In genomic region chr9:92537735-92538134, GRCm38 (mm10) we compare ENCODE assay signal across 15 mouse cellular contexts. TPM values are rescaled to one million over a fixed set of nuclear protein-coding genes. Genes with fewer than 3 reads are reported as not detected.
A peak's percentile ranks its signal among the peaks of the same experiment; 100 is the strongest.
DNase-seq lines count a peak whose midpoint lies in the region; ATAC-seq and TF ChIP-seq lines count a peak whose summit lies in the region.
"Had no signal": no experiment of that assay in that cellular context is flagged by ENCODE, and none has a peak within 500 bp of the region (broad histone marks: within the 10 kb centered on the region; RNA-seq: fewer than 3 reads in every experiment).

No protein-coding gene starts in this region.

- DNase-seq in adrenal gland, postnatal 14 days: peak; percentile 43
- no peak for DNase-seq in adrenal gland, postnatal 10 days
- DNase-seq in hindbrain, postnatal 0 days (ENCODE audit: low spot score): peak; percentile 36
- peak; percentile 18 to 24 for DNase-seq in right cerebral cortex, adult 2 months (ENCODE audit: low spot score in 2 of 2)
- no peak for DNase-seq in right cerebral cortex, postnatal 14 days
- peak; percentile 35 for DNase-seq in telencephalon, adult 2 months (ENCODE audit: low read depth, low spot score)
- DNase-seq in kidney, postnatal 4 days: no peak
- DNase-seq: B cell, adult 2 months; cerebellum, adult 11-12 months; gastrocnemius, postnatal 14 days; kidney, adult 9 months had no signal

- no peak overlapping the region for H3K4me3 ChIP-seq in hindbrain, postnatal 0 days (ENCODE audit: low read length)
- no peak overlapping the region for H3K4me3 ChIP-seq in hindbrain, embryonic 12.5 days
- H3K4me3 ChIP-seq: limb, embryonic 15.5 days; neural tube, embryonic 15.5 days had no signal

- H3K27ac ChIP-seq in hindbrain, postnatal 0 days: no peak overlapping the region
- H3K27ac ChIP-seq in hindbrain, embryonic 12.5 days: no peak overlapping the region
- H3K27ac ChIP-seq: limb, embryonic 15.5 days; neural tube, embryonic 15.5 days had no signal

- H3K4me2 ChIP-seq in hindbrain, postnatal 0 days (ENCODE audit: low read depth, low read length): no peak overlapping the region
- H3K4me2 ChIP-seq in hindbrain, embryonic 12.5 days (replicated peaks): no peak overlapping the region
- H3K4me2 ChIP-seq: limb, embryonic 15.5 days; midbrain, embryonic 11.5 days; neural tube, embryonic 15.5 days had no signal

- H3K36me3 ChIP-seq in hindbrain, postnatal 0 days (ENCODE audit: insufficient read depth, low read length): no peaks in the 10 kb centered on the region
- no peaks in the 10 kb centered on the region for H3K36me3 ChIP-seq in hindbrain, embryonic 12.5 days
- H3K36me3 ChIP-seq: limb, embryonic 15.5 days; neural tube, embryonic 15.5 days had no signal

- no peak for TF ChIP-seq CTCF in hindbrain, postnatal 0 days (IDR thresholded peaks at IDR 0.05; ENCODE audit: low read depth)

- ATAC-seq in hindbrain, postnatal 0 days: no peak
- ATAC-seq in hindbrain, embryonic 12.5 days (ENCODE audit: low FRiP score): no peak

- H3K9me3 ChIP-seq in hindbrain, postnatal 0 days (ENCODE audit: low read length): no peaks in the 10 kb centered on the region
- H3K9me3 ChIP-seq in hindbrain, embryonic 12.5 days (replicated peaks): no peaks in the 10 kb centered on the region
- H3K9me3 ChIP-seq: limb, embryonic 15.5 days; neural tube, embryonic 15.5 days had no signal

- H3K4me1 ChIP-seq in hindbrain, postnatal 0 days (ENCODE audit: insufficient read depth, low read length): peaks cover 4% of the 10 kb centered on the region; the same call in 1 of the 2 replicates
- peaks cover 2% of the 10 kb centered on the region; the same call in 1 of the 2 replicates for H3K4me1 ChIP-seq in hindbrain, embryonic 12.5 days

- H3K9ac ChIP-seq in hindbrain, postnatal 0 days (replicated peaks; ENCODE audit: low read length): no peak overlapping the region
- H3K9ac ChIP-seq in hindbrain, embryonic 12.5 days: no peak overlapping the region
- H3K9ac ChIP-seq: limb, embryonic 15.5 days; neural tube, embryonic 15.5 days had no signal

- 53% methylated on average over 6 of the region's 6 CpGs for WGBS in hindbrain, postnatal 0 days
- WGBS in hindbrain, embryonic 12.5 days: 78% methylated on average over 6 of the region's 6 CpGs

- no peaks in the 10 kb centered on the region for H3K27me3 ChIP-seq in hindbrain, postnatal 0 days (ENCODE audit: insufficient read depth, low read length)
- H3K27me3 ChIP-seq in hindbrain, embryonic 12.5 days: no peaks in the 10 kb centered on the region
- H3K27me3 ChIP-seq: limb, embryonic 15.5 days had no signal

RNA-seq across cellular contexts. Expression of gene Plod2, which starts 4.3 kb away (rescaled TPM):
- total RNA-seq in adrenal gland, postnatal 14 days (2021): 182 and 200 TPM in 2 replicates
- total RNA-seq in adrenal gland, postnatal 10 days (2021): 100 to 1,000 TPM in 1 of 2 experiments, 10 to 100 TPM in 1; 95.6 to 128 TPM
- 7.6 and 14.1 TPM in 2 replicates for total RNA-seq in hindbrain, postnatal 0 days (2014; rRNA removed)
- 7.1 and 9.9 TPM in 2 replicates for polyA plus RNA-seq in hindbrain, postnatal 0 days (2015; fragmentation: Nextera tagmentation; extraction: Ambion mirVana)
- polyA plus RNA-seq in hindbrain, embryonic 12.5 days (2016; fragmentation: Nextera tagmentation; extraction: Ambion mirVana): 48.6 and 58.2 TPM in 2 replicates

Comparison
In these comparisons a context has a peak if more than half of its experiments do, and no peak if none do; other contexts are left out.
1. DNase-seq: peak in adrenal gland, postnatal 14 days (single experiment), hindbrain, postnatal 0 days (single experiment), right cerebral cortex, adult 2 months (2 of 2) and telencephalon, adult 2 months (single experiment); none in adrenal gland, postnatal 10 days (single experiment), right cerebral cortex, postnatal 14 days (single experiment) and kidney, postnatal 4 days (0 of 2).